Mouse (Mus musculus): Measurements from ENCODE around the gene Ep300. TPM values are rescaled to one million over a fixed set of nuclear protein-coding genes. Genes with fewer than 3 reads are reported as not detected.

Ep300 gene
- polyA plus RNA-seq, 1 experiment from 2014 or later: 5.1 TPM

DNA sequence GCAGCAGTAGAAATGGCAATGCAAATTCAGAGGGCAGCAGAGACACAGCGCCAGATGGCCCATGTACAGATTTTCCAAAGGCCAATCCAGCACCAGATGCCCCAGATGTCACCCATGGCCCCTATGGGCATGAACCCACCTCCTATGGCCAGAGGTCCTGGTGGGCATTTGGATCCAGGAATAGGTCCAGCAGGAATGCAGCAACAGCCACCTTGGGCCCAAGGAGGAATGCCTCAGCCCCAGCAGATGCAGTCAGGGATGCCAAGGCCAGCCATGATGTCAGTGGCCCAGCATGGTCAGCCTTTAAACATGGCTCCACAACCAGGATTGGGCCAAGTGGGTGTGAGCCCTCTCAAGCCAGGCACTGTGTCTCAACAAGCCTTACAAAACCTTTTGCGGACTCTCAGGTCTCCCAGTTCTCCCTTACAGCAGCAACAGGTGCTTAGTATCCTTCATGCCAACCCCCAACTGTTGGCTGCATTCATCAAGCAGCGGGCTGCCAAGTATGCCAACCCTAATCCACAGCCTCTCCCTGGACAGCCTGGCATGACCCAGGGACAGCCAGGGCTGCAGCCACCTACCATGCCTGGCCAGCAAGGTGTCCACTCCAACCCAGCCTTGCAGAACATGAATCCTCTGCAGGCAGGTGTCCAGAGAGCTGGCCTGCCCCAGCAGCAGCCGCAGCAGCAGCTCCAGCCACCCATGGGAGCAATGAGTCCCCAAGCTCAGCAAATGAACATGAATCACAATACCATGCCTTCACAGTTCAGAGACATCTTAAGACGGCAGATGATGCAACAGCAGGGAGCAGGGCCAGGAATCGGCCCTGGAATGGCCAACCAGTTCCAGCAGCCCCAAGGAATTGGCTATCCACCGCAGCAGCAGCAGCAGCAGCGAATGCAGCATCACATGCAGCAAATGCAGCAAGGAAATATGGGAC is 64.6 kb downstream of the Ep300 start:
- no peak overlapping the region for H3K4me2 ChIP-seq (ENCODE audit: low read depth, low read length)
- H3K4me3 ChIP-seq (ENCODE audit: low read depth, low read length): no peak overlapping the region
- H3K4me1 ChIP-seq (ENCODE audit: insufficient read depth): no peaks in the 10 kb centered on the region
- DNase-seq (no peak), ATAC-seq (no peak)
- H3K27me3 ChIP-seq (ENCODE audit: insufficient read depth, low read length): no peaks in the 10 kb centered on the region
- H3K9ac ChIP-seq (replicated peaks): no peak overlapping the region
- peaks cover 53% of the 10 kb centered on the region for H3K36me3 ChIP-seq (replicated peaks; ENCODE audit: insufficient read depth, low read length)
- WGBS (ENCODE audit: insufficient replicate concordance): 93% methylated on average over 8 of the region's 8 CpGs
- TF ChIP-seq EP300 (IDR thresholded peaks at IDR 0.05; ENCODE audit: low read depth) (no peak), CTCF (IDR thresholded peaks at IDR 0.05; ENCODE audit: low read depth) (no peak)
- H3K9me3 ChIP-seq (ENCODE audit: low read length): no peaks in the 10 kb centered on the region
- no peak overlapping the region for H3K27ac ChIP-seq (ENCODE audit: low read depth)

DNA sequence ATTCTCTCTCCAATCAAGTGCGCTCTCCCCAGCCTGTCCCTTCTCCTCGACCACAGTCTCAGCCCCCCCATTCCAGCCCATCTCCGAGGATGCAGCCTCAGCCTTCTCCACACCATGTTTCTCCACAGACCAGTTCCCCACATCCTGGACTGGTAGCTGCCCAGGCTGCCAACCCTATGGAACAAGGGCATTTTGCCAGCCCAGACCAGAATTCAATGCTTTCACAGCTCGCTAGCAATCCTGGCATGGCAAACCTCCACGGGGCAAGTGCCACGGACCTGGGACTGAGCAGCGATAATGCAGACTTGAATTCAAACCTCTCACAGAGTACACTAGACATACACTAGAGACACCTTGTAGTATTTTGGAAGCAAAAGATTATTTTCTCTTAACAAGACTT is 65.5 kb downstream of the Ep300 start:
- no peaks in the 10 kb centered on the region for H3K9me3 ChIP-seq (ENCODE audit: low read length)

DNA sequence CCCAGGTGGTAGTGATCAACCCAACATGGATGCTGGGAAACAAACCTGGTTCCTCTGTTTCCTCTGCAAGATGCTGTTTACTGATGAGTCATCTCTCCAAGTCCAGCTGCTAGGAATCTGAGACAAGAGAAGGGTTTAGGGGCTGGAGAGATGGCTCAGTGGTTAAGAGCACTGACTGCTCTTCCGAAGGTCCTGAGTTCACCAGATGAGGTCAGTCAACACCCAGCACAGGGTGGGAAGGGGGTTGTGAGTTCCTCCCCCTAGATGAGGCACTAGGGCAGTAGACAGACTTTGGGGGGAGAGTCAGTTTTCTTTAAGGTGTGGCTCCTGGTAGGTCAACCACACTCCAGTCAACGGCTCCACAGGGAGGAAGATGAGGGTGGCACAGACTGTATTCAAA is 76.5 kb downstream of the Ep300 start:
- Histone ChIP-seq H3K36me3 (replicated peaks; ENCODE audit: insufficient read depth, low read length) (no peaks in the 10 kb centered on the region), H3K4me1 (ENCODE audit: insufficient read depth) (peaks cover 12% of the 10 kb centered on the region), H3K27me3 (ENCODE audit: insufficient read depth, low read length) (no peaks in the 10 kb centered on the region), H3K4me3 (ENCODE audit: low read depth, low read length) (no peak overlapping the region), H3K9ac (replicated peaks) (no peak overlapping the region), H3K27ac (ENCODE audit: low read depth) (no peak overlapping the region), H3K4me2 (ENCODE audit: low read depth, low read length) (no peak overlapping the region), H3K9me3 (ENCODE audit: low read length) (no peaks in the 10 kb centered on the region)
- TF ChIP-seq CTCF (IDR thresholded peaks at IDR 0.05; ENCODE audit: low read depth): no peak
- TF ChIP-seq EP300 (IDR thresholded peaks at IDR 0.05; ENCODE audit: low read depth): no peak
- 90% methylated on average over 2 of the region's 2 CpGs for WGBS (ENCODE audit: insufficient replicate concordance)
- ATAC-seq: no peak
- DNase-seq: no peak

More for the DNA sequence above, 65.5 kb downstream of the Ep300 start:
- Histone ChIP-seq H3K4me1 (ENCODE audit: insufficient read depth) (no peaks in the 10 kb centered on the region), H3K9ac (replicated peaks) (no peak overlapping the region), H3K36me3 (replicated peaks; ENCODE audit: insufficient read depth, low read length) (peaks cover 45% of the 10 kb centered on the region), H3K27ac (ENCODE audit: low read depth) (no peak overlapping the region), H3K27me3 (ENCODE audit: insufficient read depth, low read length) (no peaks in the 10 kb centered on the region), H3K4me3 (ENCODE audit: low read depth, low read length) (no peak overlapping the region), H3K4me2 (ENCODE audit: low read depth, low read length) (no peak overlapping the region)
- DNase-seq (no peak), ATAC-seq (no peak)
- TF ChIP-seq EP300 (IDR thresholded peaks at IDR 0.05; ENCODE audit: low read depth): no peak
- no peak for TF ChIP-seq CTCF (IDR thresholded peaks at IDR 0.05; ENCODE audit: low read depth)
- WGBS (ENCODE audit: insufficient replicate concordance): 86% methylated on average over 7 of the region's 7 CpGs

DNA sequence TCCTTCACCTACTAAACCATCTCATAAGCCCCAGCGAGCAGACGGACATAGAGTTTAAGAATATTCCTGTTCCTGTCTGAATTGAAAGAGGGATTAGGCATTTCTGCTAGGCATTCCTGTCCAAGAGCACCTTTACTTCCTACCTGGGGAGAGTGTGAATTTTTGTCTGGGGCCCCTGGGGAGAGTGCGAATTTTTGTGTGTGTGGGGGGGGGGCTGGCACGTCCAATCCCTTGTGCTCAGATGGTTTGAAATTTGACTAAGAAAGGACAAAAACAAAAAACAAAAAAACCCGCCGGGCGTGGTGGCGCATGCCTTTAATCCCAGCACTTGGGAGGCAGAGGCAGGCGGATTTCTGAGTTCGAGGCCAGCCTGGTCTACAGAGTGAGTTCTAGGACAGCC is 78.1 kb downstream of the Ep300 start:
- no peak for TF ChIP-seq CTCF (IDR thresholded peaks at IDR 0.05; ENCODE audit: low read depth)
- no peak for TF ChIP-seq EP300 (IDR thresholded peaks at IDR 0.05; ENCODE audit: low read depth)
- H3K4me3 ChIP-seq (ENCODE audit: low read depth, low read length): peak overlapping the region; percentile 72

DNA sequence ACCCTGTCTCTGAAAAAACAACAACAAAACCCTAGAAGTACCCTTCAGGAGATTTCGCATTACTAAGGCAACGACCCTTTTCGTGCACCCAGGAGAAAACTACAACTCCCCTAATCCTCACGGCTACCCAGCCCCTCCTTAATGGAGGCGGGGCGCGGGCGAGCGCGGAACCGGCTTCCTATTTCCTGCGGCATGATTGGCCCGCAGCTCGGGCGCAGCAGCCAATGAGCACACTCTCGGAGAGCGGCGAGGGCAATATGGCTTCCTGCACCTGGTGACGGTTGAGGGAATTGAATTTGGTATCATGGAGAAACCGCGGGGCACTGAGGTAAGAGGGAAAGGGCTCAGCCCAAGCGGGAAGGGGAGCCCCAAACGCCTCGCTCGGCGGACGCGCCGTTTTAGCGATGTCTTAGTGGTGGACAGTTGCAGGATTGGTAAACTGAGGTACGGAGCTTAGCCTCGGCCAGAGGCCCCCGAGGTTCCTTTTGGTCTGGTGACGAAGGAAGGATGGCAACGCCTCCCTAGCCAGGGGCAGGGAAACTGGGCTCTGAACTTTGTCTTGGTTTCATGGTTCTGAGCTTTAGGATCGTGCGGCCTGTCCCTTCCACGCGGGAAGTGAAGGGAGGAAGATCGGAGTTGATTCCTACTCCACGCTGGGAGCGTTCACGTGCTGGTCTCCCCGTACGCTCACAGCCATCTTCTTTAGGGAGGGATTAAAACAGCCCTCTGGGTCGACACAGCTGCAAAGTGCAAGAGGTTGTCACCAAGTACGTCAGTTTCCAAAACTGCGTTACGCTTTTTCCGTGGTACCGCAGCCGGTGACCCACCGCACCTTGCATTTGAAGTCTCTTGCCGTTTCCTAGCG is 78.8 kb downstream of the Ep300 start, which contains the start of gene L3mbtl2:
Gene L3mbtl2, plus strand, starts transcription at position 193 of the 865 bp plus-strand sequence.
- Histone ChIP-seq H3K4me2 (ENCODE audit: low read depth, low read length) (peak within 1 kb of the TSS; percentile 95), H3K4me1 (ENCODE audit: insufficient read depth) (peaks cover 12% of the 10 kb centered on the region), H3K27ac (ENCODE audit: low read depth) (peak within 1 kb of the TSS; percentile 49), H3K27me3 (ENCODE audit: insufficient read depth, low read length) (no peaks in the 10 kb centered on the region), H3K9ac (replicated peaks) (peak within 1 kb of the TSS; percentile 75), H3K9me3 (ENCODE audit: low read length) (no peaks in the 10 kb centered on the region), H3K4me3 (ENCODE audit: low read depth, low read length) (peak within 1 kb of the TSS; percentile 72), H3K36me3 (replicated peaks; ENCODE audit: insufficient read depth, low read length) (peaks cover 18% of the 10 kb centered on the region)
- WGBS (ENCODE audit: insufficient replicate concordance): under 1% methylated on average over 55 of the region's 55 CpGs
- DNase-seq (peak; percentile 93), ATAC-seq (peak; percentile 99)
- TF ChIP-seq EP300 (IDR thresholded peaks at IDR 0.05; ENCODE audit: low read depth): peak; percentile 16; the same call in 1 of the 2 replicates
- TF ChIP-seq CTCF (IDR thresholded peaks at IDR 0.05; ENCODE audit: low read depth): peak; percentile 41

More for the DNA sequence above, 78.1 kb downstream of the Ep300 start:
- H3K9ac ChIP-seq (replicated peaks): no peak overlapping the region
- no peaks in the 10 kb centered on the region for H3K9me3 ChIP-seq (ENCODE audit: low read length)
- 0 out of 2 replicates have a peak, but pooled peaks have one; percentile 1 for ATAC-seq
- WGBS (ENCODE audit: insufficient replicate concordance): 65% methylated on average over 10 of the region's 10 CpGs
- H3K27me3 ChIP-seq (ENCODE audit: insufficient read depth, low read length): no peaks in the 10 kb centered on the region
- H3K4me2 ChIP-seq (ENCODE audit: low read depth, low read length): peak overlapping the region; percentile 95
- no peak overlapping the region for H3K27ac ChIP-seq (ENCODE audit: low read depth)
- peaks cover 11% of the 10 kb centered on the region for H3K36me3 ChIP-seq (replicated peaks; ENCODE audit: insufficient read depth, low read length)
- DNase-seq: no peak
- peaks cover 12% of the 10 kb centered on the region for H3K4me1 ChIP-seq (ENCODE audit: insufficient read depth)

DNA sequence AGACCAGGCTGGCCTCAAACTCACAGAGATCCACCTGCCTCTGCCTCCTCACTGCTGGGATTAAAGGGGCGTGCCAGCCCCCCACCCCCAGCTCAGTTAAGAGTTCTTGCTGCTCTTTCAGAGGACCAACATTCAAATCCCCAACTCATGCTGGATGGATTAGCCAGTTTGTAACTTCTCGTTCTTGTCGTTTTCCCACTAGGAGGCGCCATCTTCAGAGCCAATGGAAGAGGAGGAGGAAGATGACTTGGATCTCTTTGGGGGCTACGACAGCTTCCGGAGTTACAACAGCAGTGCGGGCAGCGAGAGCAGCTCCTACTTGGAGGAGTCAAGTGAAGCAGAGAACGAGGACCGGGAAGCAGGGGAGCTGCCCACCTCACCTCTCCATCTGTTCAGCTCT is 81.8 kb downstream of the Ep300 start:
- Histone ChIP-seq H3K9me3 (ENCODE audit: low read length) (no peaks in the 10 kb centered on the region), H3K9ac (replicated peaks) (no peak overlapping the region), H3K4me3 (ENCODE audit: low read depth, low read length) (no peak overlapping the region), H3K27ac (ENCODE audit: low read depth) (no peak overlapping the region), H3K4me2 (ENCODE audit: low read depth, low read length) (no peak overlapping the region), H3K36me3 (replicated peaks; ENCODE audit: insufficient read depth, low read length) (peaks cover 23% of the 10 kb centered on the region), H3K4me1 (ENCODE audit: insufficient read depth) (peaks cover 12% of the 10 kb centered on the region), H3K27me3 (ENCODE audit: insufficient read depth, low read length) (no peaks in the 10 kb centered on the region)
- TF ChIP-seq CTCF (IDR thresholded peaks at IDR 0.05; ENCODE audit: low read depth): peak; percentile 49
- no peak for TF ChIP-seq EP300 (IDR thresholded peaks at IDR 0.05; ENCODE audit: low read depth)
- ATAC-seq: no peak
- WGBS (ENCODE audit: insufficient replicate concordance): 82% methylated on average over 10 of the region's 10 CpGs
- no peak for DNase-seq

Measured in liver, postnatal 0 days (tissue).